Mouse (Mus musculus) layer of hippocampus, postnatal 10 days (tissue): ENCODE results near the gene Acap3. TPM values are rescaled to one million over a fixed set of nuclear protein-coding genes. Genes with fewer than 3 reads are reported as not detected.

Experiments used
- DNase-seq, 2 experiments: peaks; one replicate each; pipeline ENCODE4 v3.0.0; 2021; ENCODE audit warnings: low spot score in 2 of 2
- long read RNA-seq: library from polyadenylated mRNA; stranded (forward); transcript quantifications from one replicate; pipeline ENCODE4 v2.0.0, GENCODE M21; 2023
- total RNA-seq, 2 experiments: library from RNA; stranded (reverse); gene quantifications; 2 replicates each; pipeline ENCODE4 v1.2.3; 2021

Gene Acap3
- 100 to 1,000 TPM; 145 to 162 TPM for total RNA-seq
- long read RNA-seq, full-length matches to known transcripts: 5 of 105 reads
- long read RNA-seq, partial matches to known transcripts: 27 of 105 reads
- long read RNA-seq, other reads (novel, unspliced or antisense): 73 of 105 reads

GRCm38 (mm10) chr4:155891551-155892001 lies at the start of gene Acap3, which contains the start of gene Pusl1:
TSS of gene Acap3 (plus strand) at chr4:155891822.
TSS of gene Pusl1 (minus strand) at chr4:155891781.
- peak; percentile 97 to 99 for DNase-seq

DNA sequence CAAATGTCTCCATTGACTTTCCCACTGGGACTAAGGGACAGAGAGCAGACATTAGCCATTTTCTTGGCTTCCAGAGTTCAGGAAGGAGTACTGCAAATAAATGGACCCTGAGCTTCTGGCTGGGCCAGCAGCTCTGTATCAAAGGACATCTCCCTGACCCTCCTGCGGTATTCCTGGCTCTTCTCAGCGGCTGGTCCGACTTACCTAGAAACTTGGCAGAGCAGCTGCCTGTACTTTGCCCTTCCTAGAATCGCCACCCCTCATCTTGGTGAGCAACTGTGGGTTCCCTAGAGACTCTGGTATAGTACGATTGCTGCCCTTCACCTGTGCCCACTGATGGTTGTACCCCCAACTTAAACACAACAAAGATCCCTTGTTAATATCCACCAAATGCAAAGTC lies 48.4 kb upstream of the Acap3 start:
- no peak for DNase-seq

- peak; percentile 97 to 99 for DNase-seq
These were observed 44.6 kb upstream of the Acap3 start, which contains the start of gene Dvl1 for GRCm38 (mm10) chr4:155846871-155847578. TSS of gene Dvl1 (plus strand) at chr4:155847402.

DNA sequence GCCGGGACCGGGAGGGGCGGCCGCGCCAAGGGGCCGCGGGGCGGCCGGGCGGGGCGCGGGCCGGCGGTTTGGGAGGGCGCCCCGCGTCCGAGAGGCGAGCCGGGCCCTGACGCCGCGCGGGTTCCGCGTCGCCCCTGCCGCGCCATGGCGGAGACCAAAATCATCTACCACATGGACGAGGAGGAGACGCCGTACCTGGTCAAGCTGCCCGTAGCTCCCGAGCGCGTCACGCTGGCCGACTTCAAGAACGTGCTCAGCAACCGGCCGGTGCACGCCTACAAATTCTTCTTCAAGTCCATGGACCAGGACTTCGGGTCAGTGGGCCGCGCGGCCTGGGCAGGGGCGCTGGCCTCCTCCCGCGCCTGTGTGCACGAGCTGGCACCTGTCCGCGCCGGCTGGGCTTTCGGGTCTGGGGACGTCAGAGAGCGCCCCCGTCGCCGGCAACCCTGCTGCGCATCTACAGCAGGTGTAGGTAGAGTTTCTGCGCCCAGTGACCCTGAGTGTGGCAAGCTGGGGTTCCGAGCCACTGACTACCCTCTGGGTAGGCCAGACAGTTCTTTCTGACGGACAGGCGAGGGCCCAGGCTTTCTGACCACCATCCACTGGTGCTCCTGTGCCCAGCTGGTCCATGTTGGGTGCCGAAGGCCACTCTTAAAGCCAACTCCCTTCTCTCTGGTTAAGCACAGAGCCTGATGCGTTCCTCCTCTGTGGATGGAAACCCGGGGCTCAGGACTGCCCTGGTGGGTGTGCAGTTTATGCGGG lies 43.9 kb upstream of the Acap3 start:
- peak in 1 of 2 experiments; percentile 36 for DNase-seq

- DNase-seq: no peak
These were observed 43.1 kb upstream of the Acap3 start for GRCm38 (mm10) chr4:155848434-155849095.

GRCm38 (mm10) chr4:155849391-155849790 lies 42.2 kb upstream of the Acap3 start:
- no peak for DNase-seq

GRCm38 (mm10) chr4:155849792-155850451 lies 41.7 kb upstream of the Acap3 start:
- DNase-seq: no peak

DNA sequence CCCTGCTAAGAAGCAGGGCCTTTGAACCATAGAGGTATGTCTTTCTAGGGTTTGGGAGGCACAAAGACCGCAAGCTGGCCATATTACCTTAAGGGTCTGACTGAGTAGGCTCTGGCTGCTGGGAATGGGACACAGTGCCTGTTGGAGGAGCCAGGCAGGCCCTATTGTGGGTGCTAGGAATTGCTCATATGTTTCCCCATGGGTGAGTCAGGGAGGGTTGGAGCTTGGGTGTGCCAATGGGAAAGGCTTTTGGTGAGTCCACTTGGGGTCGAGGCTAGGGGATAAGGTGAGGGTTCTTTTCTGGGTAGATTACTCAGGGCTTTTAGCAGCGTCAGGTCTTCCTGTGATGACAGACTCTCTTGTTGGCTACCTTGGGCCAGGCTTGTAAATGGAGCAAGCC lies 40.3 kb upstream of the Acap3 start:
- no peak for DNase-seq

DNA sequence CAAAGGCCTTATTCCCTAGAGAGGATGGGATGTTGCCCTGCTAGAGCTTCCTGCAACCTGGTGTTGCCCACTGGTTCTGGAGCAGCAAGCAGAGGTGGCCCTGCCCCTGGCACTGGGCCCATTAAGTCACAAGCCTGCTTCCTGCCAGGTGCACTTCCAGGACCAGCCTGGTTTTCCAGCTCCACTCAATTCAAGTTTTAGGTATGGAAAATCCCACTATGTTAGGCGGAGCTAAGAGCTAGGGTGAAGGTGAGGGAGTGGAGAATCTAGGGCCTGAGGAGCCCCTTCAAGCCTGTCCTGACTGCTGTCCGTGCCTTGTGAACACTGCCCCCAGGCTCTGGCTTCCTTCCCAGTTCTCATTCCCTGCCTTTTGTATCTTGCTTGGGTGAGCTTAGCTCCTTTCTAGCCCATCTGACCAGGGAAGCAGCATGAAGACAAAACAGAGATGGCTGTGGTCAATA lies 39.6 kb upstream of the Acap3 start:
- DNase-seq: no peak

DNA sequence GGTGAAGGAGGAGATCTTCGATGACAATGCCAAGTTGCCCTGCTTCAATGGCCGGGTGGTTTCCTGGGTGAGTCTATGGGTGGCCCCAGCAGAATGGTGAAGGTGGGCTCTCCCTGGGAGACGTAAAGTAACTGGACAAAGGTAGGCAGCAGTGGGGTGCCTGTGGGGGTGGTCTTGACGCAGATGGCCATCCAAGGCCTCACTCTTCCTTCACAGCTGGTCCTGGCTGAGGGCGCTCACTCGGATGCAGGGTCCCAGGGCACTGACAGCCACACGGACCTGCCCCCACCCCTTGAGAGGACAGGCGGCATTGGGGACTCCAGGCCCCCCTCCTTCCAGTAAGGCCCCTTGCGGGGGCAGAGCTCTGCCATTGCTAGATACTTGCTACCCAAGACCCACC lies 38.2 kb upstream of the Acap3 start:
- DNase-seq: no peak

DNA sequence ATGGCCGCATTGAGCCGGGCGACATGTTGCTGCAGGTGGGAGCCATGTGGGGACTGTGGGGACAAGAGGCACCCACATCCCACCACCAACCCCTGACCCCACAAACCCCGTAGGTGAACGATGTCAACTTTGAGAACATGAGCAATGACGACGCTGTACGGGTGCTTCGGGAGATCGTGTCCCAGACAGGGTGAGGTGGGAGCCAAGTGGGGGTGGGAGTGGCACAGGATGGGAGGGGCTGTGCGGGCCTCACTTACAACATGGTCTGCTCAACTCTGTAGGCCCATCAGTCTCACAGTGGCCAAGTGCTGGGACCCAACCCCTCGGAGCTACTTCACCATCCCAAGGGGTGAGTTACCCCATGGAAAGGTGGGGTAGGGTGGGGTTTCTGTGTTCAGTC lies 36.6 kb upstream of the Acap3 start:
- no peak for DNase-seq

DNA sequence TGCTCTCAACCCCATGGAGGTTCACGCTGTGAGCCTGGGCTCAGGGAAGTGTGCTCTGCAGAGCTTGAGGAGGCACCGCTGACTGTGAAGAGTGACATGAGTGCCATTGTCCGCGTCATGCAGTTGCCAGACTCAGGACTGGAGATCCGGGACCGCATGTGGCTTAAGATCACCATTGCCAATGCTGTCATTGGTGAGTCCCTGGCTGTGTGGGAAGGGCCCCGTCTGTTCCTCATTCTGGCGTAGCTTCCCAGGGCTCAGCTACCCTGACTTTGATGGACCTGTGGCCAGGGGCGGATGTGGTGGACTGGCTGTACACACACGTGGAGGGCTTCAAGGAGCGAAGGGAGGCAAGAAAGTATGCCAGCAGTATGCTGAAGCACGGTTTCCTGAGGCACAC lies 35.6 kb upstream of the Acap3 start:
- no peak for DNase-seq

GRCm38 (mm10) chr4:155856881-155857280 lies 34.7 kb upstream of the Acap3 start:
- DNase-seq: no peak

- peak in 1 of 2 experiments; percentile 42 for DNase-seq
These were observed 32.3 kb upstream of the Acap3 start for GRCm38 (mm10) chr4:155859318-155859717.

GRCm38 (mm10) chr4:155861787-155862186 lies 29.8 kb upstream of the Acap3 start:
- no peak for DNase-seq

DNA sequence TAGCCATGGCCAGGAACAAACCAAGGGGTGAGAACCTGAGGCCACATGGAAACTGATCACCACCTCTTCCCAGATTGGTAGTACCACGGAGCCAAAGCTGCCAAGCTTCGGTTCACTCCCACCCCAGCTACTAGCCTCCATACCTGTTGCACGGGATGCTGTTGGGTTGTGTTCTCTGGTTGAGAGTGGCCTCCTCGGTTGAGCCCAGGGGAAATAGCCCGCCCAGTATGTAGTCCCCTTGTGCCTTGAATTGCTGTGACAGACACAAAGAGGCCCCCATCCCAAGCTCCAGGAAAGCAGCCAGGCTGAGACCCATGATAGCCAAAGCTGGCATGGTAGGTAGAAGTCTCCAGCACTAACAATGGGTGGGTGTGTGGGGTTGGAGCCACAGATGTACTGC lies 28.6 kb upstream of the Acap3 start, which contains the start of gene Tas1r3:
Tas1r3 (minus strand) TSS at position 362 of the 400 bp plus-strand sequence.
- DNase-seq: peak in 1 of 2 experiments; percentile 5

DNA sequence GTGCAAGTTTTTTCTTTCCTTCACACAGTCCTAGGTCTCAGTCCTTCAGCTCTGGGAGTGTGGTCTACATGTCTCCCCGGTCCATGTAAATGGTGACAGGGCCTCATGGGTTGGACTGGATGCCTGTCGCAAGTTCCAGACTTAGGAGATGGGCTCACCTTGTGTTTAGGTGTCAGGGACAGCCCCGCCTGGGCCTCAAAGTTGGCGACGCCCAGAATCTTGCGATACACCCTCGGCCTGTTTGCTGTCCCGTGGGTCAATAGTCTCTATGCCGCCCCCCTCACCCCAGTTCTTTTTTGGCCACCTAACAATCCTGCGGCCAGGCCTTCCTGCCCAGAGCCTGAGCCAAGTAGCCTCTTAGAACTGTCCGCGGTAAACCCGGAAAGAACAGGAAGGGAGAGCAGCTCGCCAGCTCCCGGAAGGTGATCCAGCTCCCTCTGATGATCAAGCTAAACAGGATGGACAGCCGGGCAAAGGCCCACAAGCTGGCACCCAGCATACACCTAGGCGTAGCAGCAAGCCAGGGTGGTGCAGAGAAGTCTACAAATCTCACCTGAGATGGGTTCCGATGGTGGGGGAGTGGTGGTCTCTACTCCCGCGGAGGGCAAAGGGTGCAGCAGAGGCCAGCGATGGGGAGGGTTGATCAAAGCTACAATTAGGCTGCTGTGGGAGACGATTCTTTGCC lies 22.9 kb upstream of the Acap3 start:
- DNase-seq: no peak

- peak; percentile 94 to 97 for DNase-seq
These were observed 22.1 kb upstream of the Acap3 start, which contains the start of the genes Cptp and Ints11 for GRCm38 (mm10) chr4:155869317-155870033. TSS of gene Cptp (minus strand) at chr4:155869440. TSS of gene Ints11 (plus strand) at chr4:155869546.

DNA sequence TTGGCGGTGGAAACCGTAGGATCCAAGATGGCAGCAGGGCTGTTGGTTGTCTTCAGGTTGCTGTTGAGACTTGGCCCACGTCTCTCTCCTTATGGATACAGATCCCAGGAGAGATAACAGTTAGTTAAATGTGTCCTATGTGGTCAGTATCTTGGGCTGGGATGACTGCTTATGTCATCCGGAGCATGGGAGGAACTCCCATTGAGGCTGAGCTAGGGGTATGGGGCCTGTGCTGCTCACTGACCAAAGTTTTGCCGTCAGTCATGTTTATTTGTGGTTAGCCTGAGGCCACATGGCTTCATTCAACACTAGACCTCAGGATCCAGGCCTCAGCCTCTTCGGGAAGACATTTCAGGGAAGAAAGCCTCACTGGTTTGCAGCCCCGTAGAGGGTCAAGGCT lies 20.2 kb upstream of the Acap3 start:
- no peak for DNase-seq
